17 mouse cellular contexts compared by ENCODE assay signal in genomic region chr12:33323821-33324220, GRCm38 (mm10).
"Had no signal": no experiment of that assay in that cellular context is flagged by ENCODE, and none has a peak within 500 bp of the region (broad histone marks: within the 10 kb centered on the region; RNA-seq: fewer than 3 reads in every experiment).

No protein-coding gene starts in this region.

- H3K9me3 ChIP-seq: megakaryocyte, embryonic 14.5 days; midbrain, embryonic 13.5 days; midbrain, embryonic 15.5 days; neural tube, embryonic 12.5 days had no signal

- H3K4me2 ChIP-seq: lung, embryonic 14.5 days; midbrain, embryonic 11.5 days; midbrain, embryonic 13.5 days; midbrain, embryonic 15.5 days; neural tube, embryonic 12.5 days had no signal

- H3K27ac ChIP-seq: macrophage; midbrain, embryonic 13.5 days; midbrain, embryonic 15.5 days; neural tube, embryonic 12.5 days had no signal

- H3K27me3 ChIP-seq: megakaryocyte, embryonic 14.5 days; midbrain, embryonic 13.5 days; midbrain, embryonic 15.5 days; neural tube, embryonic 12.5 days had no signal

- H3K4me3 ChIP-seq: megakaryocyte, embryonic 14.5 days; midbrain, embryonic 13.5 days; midbrain, embryonic 15.5 days; neural tube, embryonic 12.5 days had no signal

- H3K9ac ChIP-seq: liver, postnatal 0 days; lung, embryonic 14.5 days; midbrain, embryonic 13.5 days; midbrain, embryonic 15.5 days; neural tube, embryonic 12.5 days had no signal

- ATAC-seq: liver, postnatal 0 days; midbrain, embryonic 13.5 days; midbrain, embryonic 15.5 days had no signal

- H3K36me3 ChIP-seq: midbrain, embryonic 13.5 days; midbrain, embryonic 15.5 days; neural tube, embryonic 12.5 days had no signal

- DNase-seq: liver, postnatal 0 days; lung, embryonic 14.5 days; lung, postnatal 10 days; retina, postnatal 1 day; right cerebral cortex, adult 18-20 months; right cerebral cortex, postnatal 25 days; right cerebral cortex, postnatal 4 days; spleen, adult 18-20 months; thymus, adult 18-20 months; thymus, postnatal 14 days; thymus, postnatal 36 days had no signal

- H3K4me1 ChIP-seq: midbrain, embryonic 13.5 days; neural tube, embryonic 12.5 days had no signal
